Mouse (Mus musculus) testis, postnatal 10 days (tissue): ENCODE data around the gene Sim2.
A peak's percentile ranks its signal among the peaks of the same experiment; 100 is the strongest.

ENCODE experiments used
- DNase-seq: peaks from one replicate; pipeline ENCODE4 v3.0.0; 2021; ENCODE audit warnings: low spot score

The Sim2 gene

GRCm38 (mm10) chr16:94084711-94085602, at the start of gene Sim2:
Gene Sim2, plus strand, starts transcription at chr16:94084931.
- peak; percentile 59 for DNase-seq

- DNase-seq: no peak
These were observed 47.5 kb upstream of the Sim2 start for GRCm38 (mm10) chr16:94037280-94037679.

GRCm38 (mm10) chr16:94038272-94038985, 46.3 kb upstream of the Sim2 start:
- DNase-seq: peak; percentile 81

GRCm38 (mm10) chr16:94038986-94039341, 45.8 kb upstream of the Sim2 start:
- DNase-seq: no peak

GRCm38 (mm10) chr16:94040485-94040884, 44.2 kb upstream of the Sim2 start:
- no peak for DNase-seq

- DNase-seq: no peak
These were observed 43.5 kb upstream of the Sim2 start for GRCm38 (mm10) chr16:94041065-94041712.

- no peak for DNase-seq
These were observed 40.9 kb upstream of the Sim2 start for GRCm38 (mm10) chr16:94043797-94044196.

- no peak for DNase-seq
These were observed 39.7 kb upstream of the Sim2 start for GRCm38 (mm10) chr16:94044996-94045395.

- DNase-seq: no peak
These were observed 34.4 kb upstream of the Sim2 start for GRCm38 (mm10) chr16:94050368-94050767.

GRCm38 (mm10) chr16:94055176-94055575, 29.6 kb upstream of the Sim2 start:
- DNase-seq: no peak

GRCm38 (mm10) chr16:94055576-94055975, 29.2 kb upstream of the Sim2 start:
- DNase-seq: no peak

GRCm38 (mm10) chr16:94059820-94060219, 24.9 kb upstream of the Sim2 start:
- DNase-seq: no peak

GRCm38 (mm10) chr16:94064211-94064610, 20.5 kb upstream of the Sim2 start:
- no peak for DNase-seq

- DNase-seq: no peak
These were observed 18.7 kb upstream of the Sim2 start for GRCm38 (mm10) chr16:94065728-94066674.

- DNase-seq: no peak
These were observed 18.0 kb upstream of the Sim2 start for GRCm38 (mm10) chr16:94066771-94067170.

- DNase-seq: no peak
These were observed 17.5 kb upstream of the Sim2 start for GRCm38 (mm10) chr16:94067280-94067679.

GRCm38 (mm10) chr16:94069061-94069460, 15.7 kb upstream of the Sim2 start:
- DNase-seq: no peak

GRCm38 (mm10) chr16:94070920-94071319, 13.8 kb upstream of the Sim2 start:
- no peak for DNase-seq

GRCm38 (mm10) chr16:94071468-94071867, 13.3 kb upstream of the Sim2 start:
- DNase-seq: no peak

- DNase-seq: peak; percentile 59
These were observed 9.2 kb upstream of the Sim2 start for GRCm38 (mm10) chr16:94075362-94076027.
